Mouse (Mus musculus) embryonic facial prominence, embryonic 11.5 days (tissue): Measurements from ENCODE around the gene Ugt1a7c. TPM values are rescaled to one million over a fixed set of nuclear protein-coding genes. Genes with fewer than 3 reads are reported as not detected.
"Not testable (repeated sequence)": the region's sequence is repeated elsewhere in the genome, so short reads cannot be mapped to it uniquely, and the experiment has no call there.

Experiments used
- ATAC-seq: fragments of 200-750 bp; cut with Nextera tagmentation; replicated peaks from 2 replicates; pipeline ENCODE4 v1.8.0; 2017; ENCODE audit warnings: low read depth; ENCODE audit not compliant: insufficient number of reproducible peaks, low FRiP score, low TSS enrichment
- DNase-seq: peaks from one replicate; pipeline ENCODE4 v3.0.0-alpha.2; 2015; ENCODE audit warnings: low spot score
- H3K27ac ChIP-seq: fragments of 300-500 bp; sonication (generic); replicated peaks from 2 replicates; pipeline ENCODE4 v1.5.1; 2014; ENCODE audit warnings: mild to moderate bottlenecking, low read depth, low read length, control low read depth
- H3K27me3 ChIP-seq: fragments of 300-500 bp; sonication (generic); 2 replicates; pipeline ENCODE4 v1.6.1; 2014; ENCODE audit warnings: mild to moderate bottlenecking, low read length, moderate library complexity, mixed read lengths; ENCODE audit not compliant: control insufficient read depth, insufficient read depth
- H3K36me3 ChIP-seq: fragments of 300-500 bp; sonication (generic); replicated peaks from 2 replicates; pipeline ENCODE4 v1.6.1; 2014; ENCODE audit warnings: low read depth, mild to moderate bottlenecking, low read length, moderate library complexity, mixed read lengths; ENCODE audit not compliant: control insufficient read depth, insufficient read depth
- H3K4me1 ChIP-seq: fragments of 300-500 bp; sonication (generic); 2 replicates; pipeline ENCODE4 v1.6.1; 2014; ENCODE audit warnings: low read length, mixed read lengths; ENCODE audit not compliant: control insufficient read depth, insufficient read depth
- H3K4me2 ChIP-seq: fragments of 300-500 bp; sonication (generic); 2 replicates; pipeline ENCODE4 v1.6.1; 2014; ENCODE audit warnings: low read depth, mild to moderate bottlenecking, control low read depth, low read length, moderate library complexity
- H3K4me3 ChIP-seq: fragments of 300-500 bp; sonication (generic); 2 replicates; pipeline ENCODE4 v1.5.1; 2014; ENCODE audit warnings: low read depth, low read length, control low read depth
- H3K9ac ChIP-seq: fragments of 300-500 bp; sonication (generic); replicated peaks from 2 replicates; pipeline ENCODE4 v1.6.1; 2014; ENCODE audit warnings: mild to moderate bottlenecking, control low read depth, low read length
- H3K9me3 ChIP-seq: fragments of 300-500 bp; sonication (generic); replicated peaks from 2 replicates; pipeline ENCODE4 v1.6.1; 2016; ENCODE audit warnings: mild to moderate bottlenecking, low read length, inconsistent platforms, mixed read lengths; ENCODE audit not compliant: control insufficient read depth
- WGBS: fragments of 180-500 bp; shearing (Covaris S2); extraction: QIAGEN DNeasy Blood & Tissue Kit; methylation state at CpG from one replicate; pipeline ENCODE4 v1.1.7; 2014; 5-methylcytosine and 5-hydroxymethylcytosine counted together
- polyA plus RNA-seq: library from polyadenylated mRNA; unstranded; fragments of >200 nt; fragmentation: Nextera tagmentation; extraction: Ambion mirVana; gene quantifications from 2 replicates; pipeline ENCODE4 v1.2.1, GENCODE M21; 2014

Ugt1a7c gene
- polyA plus RNA-seq, 1 experiment from 2014 or later = 0.84 TPM

- H3K4me3 ChIP-seq, H3K4me1 ChIP-seq, H3K27ac ChIP-seq, ATAC-seq, DNase-seq, H3K9me3 ChIP-seq, H3K9ac ChIP-seq, H3K36me3 ChIP-seq, H3K27me3 ChIP-seq, H3K4me2 ChIP-seq: not testable (repeated sequence)
- 74% methylated on average over 4 of the region's 4 CpGs for WGBS
Observed at GRCm38 (mm10) chr1:88125827-88126360, 31.0 kb downstream of the Ugt1a7c start.

DNA sequence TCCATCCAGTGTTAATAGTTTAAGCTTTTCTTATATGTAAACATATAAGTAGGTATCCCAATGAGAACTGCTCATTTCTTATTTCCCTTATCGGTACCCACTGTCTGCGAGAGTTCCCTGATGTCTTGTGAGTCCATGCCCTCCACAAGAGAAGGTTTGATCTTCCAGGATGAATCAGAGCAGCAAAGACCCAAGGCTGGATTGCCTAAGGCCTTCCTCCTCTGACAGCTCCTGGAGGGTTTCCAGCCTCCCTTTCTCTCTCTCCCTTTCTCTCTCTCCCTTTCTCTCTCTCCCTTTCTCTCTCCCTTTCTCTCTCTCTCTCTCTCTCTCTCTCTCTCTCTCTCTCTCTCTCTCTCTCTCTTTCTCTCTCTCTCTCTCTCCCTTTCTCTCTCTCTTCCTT is 34.2 kb downstream of the Ugt1a7c start:
- not testable (repeated sequence) for H3K4me3 ChIP-seq, H3K27me3 ChIP-seq, H3K4me1 ChIP-seq, ATAC-seq, H3K9ac ChIP-seq, H3K4me2 ChIP-seq, H3K9me3 ChIP-seq, H3K36me3 ChIP-seq, DNase-seq, H3K27ac ChIP-seq
- 77% methylated on average over 2 of the region's 2 CpGs for WGBS

DNA sequence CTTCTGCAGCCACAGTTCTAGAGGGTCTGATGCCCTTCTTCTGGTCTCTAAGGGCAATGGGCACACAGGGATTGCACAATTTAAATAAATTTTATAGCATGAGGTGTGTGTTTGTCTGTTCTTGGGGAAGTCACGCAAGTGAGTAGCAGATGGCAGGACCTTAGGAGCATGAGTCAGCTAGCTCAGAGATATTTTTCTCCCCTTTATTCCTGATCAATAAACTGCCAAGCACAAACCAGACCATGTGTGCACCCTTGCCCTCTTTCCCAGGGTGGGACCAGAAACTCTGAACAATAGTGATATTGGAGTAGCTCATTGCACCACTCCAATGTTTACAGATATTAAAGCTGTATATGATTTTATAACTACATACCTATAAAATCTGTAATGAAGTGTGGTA is 35.4 kb downstream of the Ugt1a7c start:
- not testable (repeated sequence) for H3K4me3 ChIP-seq, H3K27ac ChIP-seq, H3K9me3 ChIP-seq, ATAC-seq, DNase-seq, H3K9ac ChIP-seq, H3K36me3 ChIP-seq, H3K4me2 ChIP-seq, H3K4me1 ChIP-seq, H3K27me3 ChIP-seq
- WGBS = 88% methylated on average over 1 of the region's 1 CpGs

DNA sequence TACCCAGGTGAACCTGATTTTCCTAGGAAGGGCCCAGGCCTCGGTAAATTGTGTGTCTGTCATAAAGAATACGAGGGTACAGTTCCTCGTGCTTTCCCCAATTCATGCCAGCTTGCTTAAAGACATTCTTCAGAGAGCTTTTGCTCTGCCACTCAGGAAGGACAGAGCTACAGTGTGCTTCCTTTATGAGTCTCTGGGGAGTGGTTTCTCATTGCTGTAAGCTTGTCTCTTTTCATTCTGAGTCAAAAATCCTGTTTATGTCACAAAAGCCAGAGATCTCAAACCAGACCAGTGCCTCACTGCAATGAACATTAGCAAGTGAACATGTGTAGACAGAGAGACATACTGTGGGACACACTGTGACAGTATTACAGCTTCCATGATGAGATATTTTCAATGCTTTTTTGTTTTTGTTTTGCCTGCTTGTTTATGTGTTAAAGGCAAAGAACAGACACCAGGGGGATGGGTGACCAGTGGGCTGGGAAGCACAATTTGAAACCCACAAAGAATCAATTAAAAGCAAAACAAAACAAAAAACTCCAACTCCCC is 39.1 kb downstream of the Ugt1a7c start:
- H3K4me2 ChIP-seq = no peak overlapping the region
- H3K4me1 ChIP-seq = no peaks in the 10 kb centered on the region
- WGBS = 58% methylated on average over 3 of the region's 3 CpGs
- no peaks in the 10 kb centered on the region for H3K36me3 ChIP-seq
- no peak overlapping the region for H3K4me3 ChIP-seq
- ATAC-seq (no peak), DNase-seq (no peak)
- no peak overlapping the region for H3K9ac ChIP-seq
- H3K27ac ChIP-seq = no peak overlapping the region
- no peaks in the 10 kb centered on the region for H3K9me3 ChIP-seq
- no peaks in the 10 kb centered on the region for H3K27me3 ChIP-seq

GRCm38 (mm10) chr1:88134457-88135011 is 39.7 kb downstream of the Ugt1a7c start, which contains the start of gene Ugt1a6a:
TSS of gene Ugt1a6a (plus strand) at chr1:88134809.
- 37% methylated on average over 5 of the region's 5 CpGs for WGBS
- H3K4me3 ChIP-seq, H3K4me2 ChIP-seq, H3K36me3 ChIP-seq, H3K4me1 ChIP-seq, H3K9ac ChIP-seq, H3K9me3 ChIP-seq, H3K27ac ChIP-seq, H3K27me3 ChIP-seq, ATAC-seq: not testable (repeated sequence)
- peak; percentile 7 for DNase-seq

GRCm38 (mm10) chr1:88135229-88135904 is 40.5 kb downstream of the Ugt1a7c start:
- H3K4me1 ChIP-seq, DNase-seq, H3K27ac ChIP-seq, H3K36me3 ChIP-seq, H3K4me3 ChIP-seq, H3K27me3 ChIP-seq, H3K9ac ChIP-seq, ATAC-seq, H3K9me3 ChIP-seq, H3K4me2 ChIP-seq: not testable (repeated sequence)
- 94% methylated on average over 5 of the region's 6 CpGs for WGBS

DNA sequence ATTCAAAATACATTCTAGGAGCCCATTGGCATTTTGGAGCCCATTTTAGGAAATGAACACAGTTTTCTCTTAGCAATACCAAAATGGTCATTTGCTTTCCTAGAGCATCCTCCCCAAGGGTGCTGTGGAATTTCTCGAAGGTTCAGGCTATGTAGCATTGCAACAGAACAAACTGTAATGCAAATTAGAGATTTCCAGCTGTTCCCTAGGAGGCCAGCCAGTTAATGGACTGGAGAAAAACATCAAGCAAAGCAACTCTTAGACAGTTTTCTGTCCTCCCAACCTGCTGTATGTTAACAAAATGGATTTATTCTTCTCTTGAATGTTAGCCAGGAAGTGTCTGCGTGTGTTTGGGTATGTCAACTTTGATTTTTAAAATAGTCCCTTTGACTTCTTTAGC is 41.8 kb downstream of the Ugt1a7c start:
- Histone ChIP-seq H3K36me3 (no peaks in the 10 kb centered on the region), H3K4me1 (no peaks in the 10 kb centered on the region), H3K4me2 (no peak overlapping the region), H3K4me3 (no peak overlapping the region), H3K9ac (no peak overlapping the region), H3K27me3 (no peaks in the 10 kb centered on the region), H3K9me3 (no peaks in the 10 kb centered on the region), H3K27ac (no peak overlapping the region)
- 74% methylated on average over 2 of the region's 2 CpGs for WGBS
- DNase-seq (no peak), ATAC-seq (no peak)

DNA sequence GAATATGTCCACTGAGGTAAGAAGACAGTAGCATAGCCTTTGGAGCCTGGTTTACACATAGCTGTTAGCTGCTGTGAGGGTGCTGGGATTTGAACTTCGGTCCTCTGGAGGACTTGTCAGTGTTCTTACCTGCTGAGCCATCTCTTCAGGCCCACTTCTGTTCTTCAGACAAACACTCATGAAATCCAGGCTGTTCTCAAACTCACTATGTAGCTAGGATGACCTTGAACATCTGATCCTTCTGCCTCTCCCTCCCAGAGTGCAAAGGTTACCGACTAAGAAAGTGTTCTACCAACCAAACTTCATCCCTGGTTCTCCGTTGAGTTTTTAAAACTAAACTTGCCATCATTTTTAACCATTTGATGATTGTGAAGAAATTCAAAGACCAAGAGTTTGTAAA is 42.4 kb downstream of the Ugt1a7c start:
- no peak overlapping the region for H3K27ac ChIP-seq
- no peak overlapping the region for H3K9ac ChIP-seq
- H3K27me3 ChIP-seq = no peaks in the 10 kb centered on the region
- no peak overlapping the region for H3K4me3 ChIP-seq
- DNase-seq (no peak), ATAC-seq (no peak)
- H3K4me1 ChIP-seq = no peaks in the 10 kb centered on the region
- H3K9me3 ChIP-seq = no peaks in the 10 kb centered on the region
- 86% methylated on average over 3 of the region's 3 CpGs for whole genome bisulfite sequencing
- H3K4me2 ChIP-seq = no peak overlapping the region
- H3K36me3 ChIP-seq = no peaks in the 10 kb centered on the region
